Mouse (Mus musculus): ENCODE measurements around the gene Zbtb45.

GRCm38 (mm10) chr7:13006531-13006930, 3.3 kb downstream of the Zbtb45 start:
- TF ChIP-seq POLR2A (IDR thresholded peaks at IDR 0.05; ENCODE audit: low read depth, low read length) (no peak), CTCF (IDR thresholded peaks at IDR 0.05; ENCODE audit: borderline replicate concordance, insufficient read depth, low read length) (no peak)

All from embryonic fibroblast, embryonic 13.5 days (primary cell).